Mouse (Mus musculus): ENCODE measurements around the gene Scamp4. TPM values are rescaled to one million over a fixed set of nuclear protein-coding genes. Genes with fewer than 3 reads are reported as not detected.
"Not testable (repeated sequence)": the region's sequence is repeated elsewhere in the genome, so short reads cannot be mapped to it uniquely, and the experiment has no call there.

Scamp4 gene
- total and polyA plus RNA-seq, 3 experiments = 55.9 to 190 (median 68.7) TPM

- DNase-seq = no peak
Observed at GRCm38 (mm10) chr10:80610116-80610785, 7.6 kb downstream of the Scamp4 start.

DNA sequence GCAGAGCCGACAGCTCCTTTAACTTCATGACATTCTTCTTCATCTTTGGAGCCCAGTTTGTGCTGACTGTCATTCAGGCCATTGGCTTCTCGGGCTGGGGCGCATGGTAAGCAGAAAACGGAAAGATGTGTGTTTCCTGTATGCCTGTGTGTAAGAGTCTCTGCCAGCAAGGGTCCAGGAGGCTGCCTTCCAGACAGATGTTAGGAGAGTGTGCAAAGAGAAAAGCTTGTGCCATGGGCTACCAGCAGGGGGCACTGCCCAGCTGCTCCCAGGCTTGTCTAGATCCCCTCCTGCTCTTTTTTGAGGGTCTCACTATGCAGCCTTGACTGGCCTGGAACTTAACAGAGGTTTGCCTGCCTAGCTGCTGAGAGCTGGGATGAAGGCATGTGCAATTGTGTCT, 8.4 kb downstream of the Scamp4 start:
- DNase-seq = peak; percentile 45

DNA sequence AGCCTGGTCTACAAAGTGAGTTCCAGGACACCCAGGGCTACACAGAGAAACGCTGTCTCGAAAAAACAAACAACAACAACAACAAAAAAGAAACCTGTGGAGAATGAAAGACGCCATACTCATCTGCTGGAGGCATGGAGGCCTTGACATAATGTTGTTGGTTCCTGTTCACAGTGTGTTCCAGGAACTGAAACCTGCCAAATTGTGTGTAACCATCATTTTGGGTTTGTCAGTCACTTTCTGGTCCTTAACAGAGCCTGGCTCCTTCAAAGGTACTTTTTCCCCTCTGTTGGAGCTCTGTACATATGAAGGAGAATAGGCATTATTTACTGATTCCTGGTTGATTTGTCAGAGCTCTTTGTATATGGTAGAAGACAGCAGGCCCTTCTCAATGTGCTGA, 9.2 kb downstream of the Scamp4 start:
- no peak for DNase-seq

DNA sequence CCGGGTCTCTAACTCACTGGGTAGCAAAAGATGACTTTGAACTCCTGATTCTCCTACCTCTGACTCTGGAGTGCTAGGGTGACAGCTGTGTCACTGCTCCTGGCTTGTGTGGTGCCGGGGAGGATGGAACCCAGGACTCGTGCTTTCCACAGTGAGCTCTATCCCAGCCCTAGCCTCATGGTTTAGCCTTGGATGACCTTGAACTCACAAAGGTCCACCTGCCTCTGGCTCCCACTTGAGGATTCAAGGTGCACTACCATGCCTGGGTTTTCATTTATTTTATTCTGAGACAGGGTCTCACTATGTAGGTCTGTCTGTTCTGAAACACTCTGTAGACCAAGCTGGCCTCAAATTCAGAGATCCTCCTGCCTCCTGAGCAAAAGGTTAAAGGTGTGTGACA, 11.1 kb downstream of the Scamp4 start:
- DNase-seq = no peak

DNA sequence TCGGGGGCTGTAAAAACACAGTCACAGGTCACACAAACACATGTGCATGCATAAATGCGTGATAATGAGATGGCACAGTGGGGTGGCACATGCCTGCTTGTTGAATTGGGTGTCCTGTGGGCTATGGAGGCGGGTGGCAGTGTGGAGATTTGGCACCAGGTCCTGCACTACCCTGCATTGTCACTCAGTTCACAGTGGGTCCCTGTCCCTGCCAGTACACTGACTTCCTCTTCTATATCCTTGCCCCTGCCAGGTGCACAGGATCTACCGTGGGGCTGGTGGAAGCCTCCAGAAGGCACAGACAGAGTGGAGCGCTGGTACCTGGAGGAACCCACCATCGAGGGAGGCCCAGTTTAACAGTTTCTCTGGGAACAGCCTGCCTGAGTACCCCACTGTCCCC, 11.7 kb downstream of the Scamp4 start:
- DNase-seq = no peak

GRCm38 (mm10) chr10:80618181-80618580, 15.5 kb downstream of the Scamp4 start:
- DNase-seq = peak; percentile 69

GRCm38 (mm10) chr10:80619465-80620244, 17.0 kb downstream of the Scamp4 start:
- no peak for DNase-seq

- no peak for DNase-seq
Observed at GRCm38 (mm10) chr10:80620365-80620764, 17.7 kb downstream of the Scamp4 start.

DNA sequence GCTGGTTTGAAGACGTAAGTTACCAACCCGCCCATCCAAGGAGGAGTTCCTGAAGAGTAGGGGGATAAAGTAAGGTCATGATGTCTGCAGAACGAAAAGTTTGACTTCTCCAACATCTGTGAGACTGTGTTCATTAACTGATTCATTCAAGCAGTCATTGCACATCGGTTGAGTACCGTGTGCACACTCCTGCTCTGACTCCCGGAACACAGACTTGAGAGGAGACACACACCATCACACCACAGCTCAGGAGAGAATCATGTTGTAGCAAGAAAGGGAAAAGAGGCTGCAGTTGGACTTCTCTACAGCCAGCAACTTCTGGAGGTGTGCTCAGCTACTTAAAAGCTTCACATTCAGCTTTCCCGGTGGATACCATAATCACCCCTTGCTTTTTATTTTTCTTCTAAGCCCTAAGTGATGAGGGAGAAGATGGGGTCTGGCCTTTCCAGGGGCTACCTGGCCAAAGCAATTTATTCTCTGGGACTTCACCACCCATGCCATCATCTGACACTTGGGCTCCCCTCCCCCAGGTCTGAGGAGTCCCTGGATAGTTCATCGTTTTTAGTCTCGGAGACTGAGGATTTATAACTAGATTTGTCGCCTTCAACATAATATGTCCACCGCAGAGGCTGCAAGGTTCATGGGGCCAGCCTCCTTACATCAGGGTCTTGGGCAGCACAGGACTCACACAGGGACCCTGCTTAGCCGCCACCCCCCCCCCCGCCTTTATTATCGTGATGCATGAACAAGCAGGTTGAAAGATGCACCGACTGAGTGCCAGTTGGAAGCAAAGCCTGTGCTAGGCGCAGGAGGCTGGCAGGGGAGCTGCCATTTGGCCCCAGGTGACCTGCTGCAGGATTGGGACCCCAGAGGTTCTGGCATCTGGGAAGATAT, 18.4 kb downstream of the Scamp4 start:
- DNase-seq = no peak

DNA sequence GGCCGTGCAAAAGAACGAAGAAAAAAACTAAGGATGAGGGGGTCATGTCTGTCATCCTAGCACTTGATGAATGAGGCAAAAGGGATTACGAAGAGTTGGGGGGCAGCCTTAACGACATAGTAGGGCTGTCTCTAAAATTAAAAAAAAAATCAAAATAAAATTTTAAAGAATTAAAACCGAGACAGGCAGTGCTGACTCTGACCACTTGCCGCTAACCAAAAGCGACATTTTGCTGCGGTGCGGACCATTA, 18.9 kb downstream of the Scamp4 start:
- DNase-seq = no peak

GRCm38 (mm10) chr10:80621940-80622660, 19.4 kb downstream of the Scamp4 start:
- DNase-seq = peak; percentile 99

DNA sequence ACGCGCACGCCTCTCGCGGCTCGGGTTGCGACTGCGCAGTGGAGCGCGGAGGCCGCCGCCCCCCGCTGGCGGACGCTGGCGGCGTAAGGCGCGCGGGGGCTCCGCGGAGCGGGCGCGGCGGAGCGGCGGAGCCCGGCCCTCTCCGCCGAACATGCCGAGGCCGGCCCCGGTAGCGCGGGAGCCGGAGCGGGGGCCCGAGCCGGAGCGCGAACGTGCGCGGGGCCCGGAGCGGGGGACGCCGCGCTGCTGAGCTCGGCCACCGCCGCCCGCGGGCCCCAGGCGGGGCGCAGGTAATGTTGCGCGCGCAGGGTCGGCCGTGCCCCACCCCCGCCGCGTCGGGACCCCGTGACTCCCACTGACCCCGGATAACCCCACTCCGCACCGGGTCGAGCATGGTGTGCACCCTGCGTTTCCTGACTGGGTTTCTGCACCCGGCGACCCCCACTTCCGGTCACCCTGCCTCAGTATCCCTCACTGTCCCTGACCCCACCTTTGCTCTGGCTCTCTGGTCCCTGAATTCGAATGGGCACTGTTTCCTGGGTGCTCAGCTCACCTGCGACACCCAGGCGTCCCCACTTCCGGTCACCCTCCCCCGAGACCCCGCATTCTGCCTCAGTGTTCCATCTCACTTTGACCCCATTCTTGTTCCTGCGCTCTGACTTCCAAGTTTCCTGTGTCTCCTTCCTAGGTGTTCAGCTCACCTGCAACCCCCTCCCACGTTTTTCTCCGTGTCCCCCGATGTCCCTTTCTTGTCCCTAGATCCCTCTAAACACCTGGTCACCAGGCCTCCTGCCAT, 20.2 kb downstream of the Scamp4 start, which contains the start of gene Csnk1g2:
Gene Csnk1g2 (plus strand): TSS at position 178 of the 796 bp plus-strand sequence.
- DNase-seq = no peak

DNA sequence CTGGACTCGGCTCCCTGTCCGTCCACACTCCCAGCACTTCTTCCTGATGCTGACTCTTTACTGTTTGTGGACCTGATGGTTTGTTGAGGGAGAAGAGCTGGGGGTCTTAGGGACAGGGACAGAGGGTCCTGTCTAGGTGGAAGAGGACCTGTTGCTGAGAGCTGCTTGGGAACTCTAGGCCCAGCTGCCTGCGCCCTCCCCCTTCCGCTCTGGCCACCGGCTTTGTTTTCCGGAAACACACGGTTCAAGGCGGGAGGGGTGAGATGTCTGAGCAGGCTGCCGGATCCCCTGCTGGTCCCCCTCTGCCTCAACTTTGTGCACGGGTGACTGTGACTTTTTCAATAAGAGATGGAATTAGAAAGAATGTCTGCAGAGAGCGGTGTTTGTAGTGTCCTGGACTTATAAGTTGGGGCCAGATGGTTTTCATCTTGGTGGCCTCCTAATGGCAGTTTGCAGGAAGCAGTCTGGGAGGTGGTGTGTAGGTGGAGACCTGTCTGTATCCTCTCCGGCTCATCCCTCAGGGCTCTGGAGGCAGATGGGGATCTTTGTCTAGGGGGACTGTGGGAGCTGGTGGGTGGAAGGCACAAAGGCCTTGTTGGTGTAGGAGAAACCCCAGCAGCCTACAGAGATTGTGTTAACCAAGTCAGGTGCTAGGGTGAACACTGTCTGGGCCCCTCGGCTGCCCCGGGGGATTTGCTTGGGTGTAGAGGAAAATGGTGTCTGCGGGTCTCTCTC, 21.0 kb downstream of the Scamp4 start:
- DNase-seq = peak; percentile 76

DNA sequence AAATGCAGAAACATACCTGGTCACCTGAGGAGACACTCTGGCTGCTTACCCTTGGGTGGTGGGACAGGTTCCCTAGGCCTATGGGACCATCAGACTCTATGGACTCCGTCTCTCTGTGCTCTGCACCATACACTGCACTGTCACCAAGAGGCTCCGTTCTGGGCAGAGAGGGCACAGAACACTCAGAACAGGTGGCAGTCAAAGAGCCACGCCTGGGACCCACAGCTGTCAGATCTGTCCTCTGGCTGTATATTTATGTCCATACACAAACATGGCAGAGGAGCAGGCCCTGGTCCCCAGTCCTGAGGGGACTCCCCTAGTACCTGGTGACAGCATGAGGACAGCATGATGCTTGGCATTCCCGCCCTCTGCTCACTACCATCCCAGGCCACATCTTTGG, 23.1 kb downstream of the Scamp4 start:
- no peak for DNase-seq

DNA sequence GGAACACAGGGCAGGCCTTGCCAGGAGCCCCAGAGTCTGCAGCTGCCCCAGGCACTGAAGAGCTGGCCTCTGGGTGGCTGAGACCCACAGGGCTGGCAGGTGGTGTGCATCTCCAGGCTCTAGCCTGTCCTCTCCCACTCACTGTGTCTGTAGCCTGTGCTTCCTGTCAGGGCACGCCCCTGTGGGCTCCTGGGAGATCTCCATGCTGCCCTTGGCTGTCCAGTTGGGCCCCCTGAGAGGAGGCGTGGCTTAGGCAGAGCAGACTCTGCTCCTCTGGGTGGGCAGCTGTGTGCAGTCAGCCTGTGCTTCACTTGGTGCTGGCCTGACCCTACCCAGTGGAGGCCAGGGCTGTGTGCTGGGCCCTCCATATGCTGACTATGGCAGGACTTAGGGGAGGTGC, 25.0 kb downstream of the Scamp4 start:
- DNase-seq = no peak

GRCm38 (mm10) chr10:80628925-80629324, 26.3 kb downstream of the Scamp4 start:
- DNase-seq = no peak

DNA sequence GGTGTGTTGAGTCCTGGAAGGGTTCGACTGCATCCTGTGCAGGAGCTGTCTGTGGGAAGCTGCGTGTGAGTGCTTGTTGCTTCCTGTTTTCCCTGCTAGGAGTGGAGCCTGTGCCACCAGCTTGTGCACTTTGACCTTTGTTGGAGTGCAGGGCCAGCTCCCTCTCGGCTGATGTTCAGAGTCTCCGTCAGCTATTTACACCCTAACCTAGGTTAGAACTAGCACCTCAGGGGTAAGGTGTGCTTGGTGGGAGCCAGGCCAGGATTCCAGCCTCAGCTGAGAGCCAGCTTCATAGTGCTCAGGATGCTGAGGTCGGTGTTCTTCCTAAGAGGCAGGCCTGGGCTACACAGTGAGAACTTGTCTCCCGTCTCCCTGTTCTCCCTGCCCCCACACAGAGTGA, 32.7 kb downstream of the Scamp4 start:
- no peak for DNase-seq

- DNase-seq = no peak
Observed at GRCm38 (mm10) chr10:80646936-80647335, 44.3 kb downstream of the Scamp4 start.

DNA sequence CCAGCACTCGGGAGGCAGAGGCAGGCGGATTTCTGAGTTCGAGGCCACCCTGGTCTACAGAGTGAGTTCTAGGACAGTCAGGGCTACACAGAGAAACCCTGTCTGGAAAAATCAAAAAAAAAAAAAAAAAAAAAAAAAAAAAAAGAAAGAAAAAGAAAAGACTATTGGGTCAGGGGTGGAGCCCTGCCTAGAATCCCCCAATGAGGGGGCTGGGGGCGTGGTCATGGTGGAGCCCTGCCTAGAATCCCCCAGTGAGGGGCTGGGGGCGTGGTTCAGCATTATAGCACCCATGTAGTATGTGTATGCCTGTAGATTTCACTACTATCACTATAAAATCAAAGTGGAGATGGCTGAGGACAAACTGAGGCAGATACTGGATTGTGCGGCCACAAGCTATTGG, 47.2 kb downstream of the Scamp4 start:
- not testable (repeated sequence) for DNase-seq

DNA sequence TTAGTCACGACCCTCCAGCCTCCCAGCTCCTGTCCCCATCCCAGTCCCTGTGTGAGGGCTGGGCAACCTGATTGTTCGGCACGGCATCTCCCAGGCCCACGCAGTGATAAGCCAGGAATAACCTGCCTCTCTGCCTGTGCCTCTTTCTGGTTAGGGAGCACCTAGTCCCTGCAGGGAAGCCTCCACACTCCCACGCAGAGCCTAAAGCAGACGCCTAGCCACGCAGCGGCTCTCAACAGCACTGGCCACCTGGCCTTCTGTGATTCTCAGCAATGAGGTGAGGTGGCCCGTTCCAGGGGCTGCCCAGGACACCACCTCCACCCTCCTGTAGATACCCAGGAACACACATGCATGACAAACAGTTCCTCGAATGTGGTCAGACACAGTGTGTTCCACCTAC, 47.7 kb downstream of the Scamp4 start:
- no peak for DNase-seq
